Mouse (Mus musculus) thymus, postnatal 10 days (tissue): ENCODE data around the gene Rnf157.

Source experiments
- DNase-seq, 2 experiments: peaks; one replicate each; pipeline ENCODE4 v3.0.0; 2021; ENCODE audit warnings: low spot score in 2 of 2

Rnf157 gene

GRCm38 (mm10) chr11:116412904-116413630 lies at the start of gene Rnf157:
Rnf157 (minus strand) TSS chr11:116413032.
- peak; percentile 73 to 84 for DNase-seq

- DNase-seq: no peak
These were observed 47.0 kb upstream of the Rnf157 start for GRCm38 (mm10) chr11:116459786-116460185.

GRCm38 (mm10) chr11:116456234-116456633 lies 43.4 kb upstream of the Rnf157 start:
- DNase-seq: no peak

- no peak for DNase-seq
These were observed 41.1 kb upstream of the Rnf157 start for GRCm38 (mm10) chr11:116453889-116454288.

GRCm38 (mm10) chr11:116449341-116449740 lies 36.5 kb upstream of the Rnf157 start:
- no peak for DNase-seq

- no peak for DNase-seq
These were observed 35.0 kb upstream of the Rnf157 start for GRCm38 (mm10) chr11:116447822-116448221.

GRCm38 (mm10) chr11:116446308-116446887 lies 33.6 kb upstream of the Rnf157 start:
- no peak for DNase-seq

- peak; percentile 84 to 96 for DNase-seq
These were observed 32.9 kb upstream of the Rnf157 start for GRCm38 (mm10) chr11:116445596-116446307.

- no peak for DNase-seq
These were observed 31.1 kb upstream of the Rnf157 start for GRCm38 (mm10) chr11:116443935-116444334.

- no peak for DNase-seq
These were observed 30.5 kb upstream of the Rnf157 start for GRCm38 (mm10) chr11:116443311-116443710.

GRCm38 (mm10) chr11:116442867-116443177 lies 30.0 kb upstream of the Rnf157 start:
- no peak for DNase-seq

GRCm38 (mm10) chr11:116442129-116442866 lies 29.5 kb upstream of the Rnf157 start:
- DNase-seq: no peak

GRCm38 (mm10) chr11:116440408-116441068 lies 27.7 kb upstream of the Rnf157 start:
- no peak for DNase-seq

- peak; percentile 41 to 54 for DNase-seq
These were observed 26.7 kb upstream of the Rnf157 start for GRCm38 (mm10) chr11:116439269-116440240.

- DNase-seq: no peak
These were observed 24.7 kb upstream of the Rnf157 start for GRCm38 (mm10) chr11:116437541-116437940.

- DNase-seq: no peak
These were observed 24.0 kb upstream of the Rnf157 start for GRCm38 (mm10) chr11:116436725-116437331.

- no peak for DNase-seq
These were observed 23.3 kb upstream of the Rnf157 start for GRCm38 (mm10) chr11:116435992-116436724.

GRCm38 (mm10) chr11:116434967-116435752 lies 22.3 kb upstream of the Rnf157 start:
- no peak for DNase-seq
